Mouse (Mus musculus) thymus, adult 2 months (tissue): ENCODE data around the gene Rtkn.

Source experiments
- CTCF ChIP-seq: fragments of 200-500 bp; IDR thresholded peaks from 2 replicates; pipeline ENCODE4 v1.5.1; 2012; ENCODE audit warnings: mild to moderate bottlenecking, control low read depth, low read length, moderate library complexity, borderline replicate concordance; ENCODE audit not compliant: control insufficient read depth, poor library complexity, insufficient read depth; ENCODE audit errors: extremely low read depth
- POLR2A ChIP-seq: fragments of 200-500 bp; IDR thresholded peaks from 2 replicates; pipeline ENCODE4 v1.6.1; 2012; ENCODE audit warnings: mild to moderate bottlenecking, low read length, control low read depth, moderate library complexity; ENCODE audit not compliant: control insufficient read depth, poor library complexity, insufficient read depth; ENCODE audit errors: extremely low read depth

- TF ChIP-seq CTCF (no peak), POLR2A (no peak)
Observed at GRCm38 (mm10) chr6:83147280-83147679, 12.0 kb downstream of the Rtkn start.
